Mouse (Mus musculus): ENCODE data around the gene Foxp4.

- TF ChIP-seq CTCF (IDR thresholded peaks at IDR 0.05; ENCODE audit: insufficient read depth, low read length): no peak
- TF ChIP-seq POLR2A (IDR thresholded peaks at IDR 0.05; ENCODE audit: borderline replicate concordance, extremely low read depth, low read depth, low read length): no peak
Measured at GRCm38 (mm10) chr17:47922116-47922515, 2.3 kb downstream of the Foxp4 start.

Data from lung, adult 2 months (tissue).